16 mouse cellular contexts compared by ENCODE assay signal in genomic region chr12:118295793-118296192, GRCm38 (mm10). TPM values are rescaled to one million over a fixed set of nuclear protein-coding genes. Genes with fewer than 3 reads are reported as not detected.
DNase-seq lines count a peak whose midpoint lies in the region; ATAC-seq and TF ChIP-seq lines count a peak whose summit lies in the region.
"Had no signal": no experiment of that assay in that cellular context is flagged by ENCODE, and none has a peak within 500 bp of the region (broad histone marks: within the 10 kb centered on the region; RNA-seq: fewer than 3 reads in every experiment).

No protein-coding gene starts in this region.

- DNase-seq in MEL (ENCODE audit: low read depth, low spot score) = peak; percentile 86
- no peak for DNase-seq in forebrain, embryonic 11.5 days (ENCODE audit: low spot score)
- DNase-seq in frontal cortex, postnatal 14 days (ENCODE audit: low spot score in 2 of 2) = no peak
- DNase-seq: adrenal gland, postnatal 10 days; cerebellum, adult 11 months; cerebellum, postnatal 25 days; gastrocnemius, postnatal 14 days; kidney, adult 8-10 months; kidney, postnatal 36 days; right cerebral cortex, postnatal 14 days had no signal

- no peak overlapping the region for H3K27ac ChIP-seq in midbrain, embryonic 13.5 days
- H3K27ac ChIP-seq in midbrain, embryonic 16.5 days (ENCODE audit: low read length) = no peak overlapping the region
- peak overlapping the region; percentile 85 for H3K27ac ChIP-seq in MEL (ENCODE audit: control insufficient read depth, low read depth, low read length)
- H3K27ac ChIP-seq in liver, embryonic 12.5 days = no peak overlapping the region
- H3K27ac ChIP-seq in forebrain, embryonic 11.5 days (ENCODE audit: low read depth, low read length) = no peak overlapping the region
- H3K27ac ChIP-seq: embryonic facial prominence, embryonic 12.5 days had no signal

- H3K9ac ChIP-seq in midbrain, embryonic 13.5 days (replicated peaks) = no peak overlapping the region
- H3K9ac ChIP-seq in midbrain, embryonic 16.5 days (ENCODE audit: low read depth, low read length) = no peak overlapping the region
- H3K9ac ChIP-seq in MEL (ENCODE audit: control insufficient read depth, low read depth, low read length, poor library complexity, severe bottlenecking) = peak overlapping the region; percentile 78
- H3K9ac ChIP-seq in liver, embryonic 12.5 days = no peak overlapping the region
- no peak overlapping the region for H3K9ac ChIP-seq in forebrain, embryonic 11.5 days (ENCODE audit: low read length)
- H3K9ac ChIP-seq: embryonic facial prominence, embryonic 12.5 days had no signal

- peaks cover 41% of the 10 kb centered on the region for H3K4me1 ChIP-seq in midbrain, embryonic 13.5 days (replicated peaks)
- H3K4me1 ChIP-seq in midbrain, embryonic 16.5 days (ENCODE audit: control insufficient read depth, insufficient read depth, low read length) = peaks cover 35% of the 10 kb centered on the region
- peaks cover 21 to 31% of the 10 kb centered on the region in 2 experiments for H3K4me1 ChIP-seq in MEL (ENCODE audit: control insufficient read depth in 1 of 2, insufficient read depth in 2 of 2, low read length in 2 of 2)
- peaks cover 38% of the 10 kb centered on the region for H3K4me1 ChIP-seq in liver, embryonic 12.5 days
- peaks cover 5% of the 10 kb centered on the region; the same call in 1 of the 2 replicates for H3K4me1 ChIP-seq in forebrain, embryonic 11.5 days (replicated peaks; ENCODE audit: control insufficient read depth, insufficient read depth, low read length)

- no peaks in the 10 kb centered on the region for H3K27me3 ChIP-seq in midbrain, embryonic 13.5 days
- H3K27me3 ChIP-seq in midbrain, embryonic 16.5 days (ENCODE audit: control insufficient read depth, insufficient read depth, low read depth, low read length) = no peaks in the 10 kb centered on the region
- no peaks in the 10 kb centered on the region for H3K27me3 ChIP-seq in MEL (ENCODE audit: control insufficient read depth in 1 of 2, insufficient read depth in 2 of 2, low read length in 2 of 2)
- no peaks in the 10 kb centered on the region for H3K27me3 ChIP-seq in liver, embryonic 12.5 days (replicated peaks)
- no peaks in the 10 kb centered on the region for H3K27me3 ChIP-seq in myocyte (ENCODE audit: control insufficient read depth, insufficient read depth, insufficient read length)
- no peaks in the 10 kb centered on the region for H3K27me3 ChIP-seq in forebrain, embryonic 11.5 days (ENCODE audit: control insufficient read depth, insufficient read depth, low read length)
- H3K27me3 ChIP-seq: embryonic facial prominence, embryonic 12.5 days had no signal

- 98% methylated on average over 1 of the region's 1 CpGs for WGBS in midbrain, embryonic 13.5 days
- WGBS in midbrain, embryonic 16.5 days = 98% methylated on average over 1 of the region's 1 CpGs
- WGBS in liver, embryonic 12.5 days (ENCODE audit: insufficient replicate concordance) = 83% methylated on average over 1 of the region's 1 CpGs
- 91% methylated on average over 1 of the region's 1 CpGs for WGBS in forebrain, embryonic 11.5 days

- H3K4me3 ChIP-seq in midbrain, embryonic 13.5 days (replicated peaks) = no peak overlapping the region
- no peak overlapping the region for H3K4me3 ChIP-seq in midbrain, embryonic 16.5 days (ENCODE audit: low read depth, low read length)
- H3K4me3 ChIP-seq in MEL (ENCODE audit: control insufficient read depth in 1 of 2, insufficient read depth in 1 of 2, low read depth in 2 of 2, low read length in 2 of 2) (peak overlapping the region; percentile 75 to 76), myocyte (no peak overlapping the region)
- no peak overlapping the region for H3K4me3 ChIP-seq in liver, embryonic 12.5 days
- no peak overlapping the region for H3K4me3 ChIP-seq in forebrain, embryonic 11.5 days (ENCODE audit: low read depth, low read length)
- H3K4me3 ChIP-seq: embryonic facial prominence, embryonic 12.5 days had no signal

- TF ChIP-seq POLR2A in MEL (IDR thresholded peaks at IDR 0.05; ENCODE audit: control insufficient read depth in 1 of 2, insufficient read depth in 1 of 2, low read depth in 1 of 2, low read length in 2 of 2, poor library complexity in 1 of 2) (no peak), myocyte (IDR thresholded peaks at IDR 0.05; ENCODE audit: insufficient read length, low read depth) (no peak)

- no peak for ATAC-seq in midbrain, embryonic 13.5 days
- ATAC-seq in midbrain, embryonic 16.5 days = no peak
- ATAC-seq in liver, embryonic 12.5 days = no peak
- no peak for ATAC-seq in forebrain, embryonic 11.5 days (replicated peaks; ENCODE audit: low FRiP score)

- H3ac ChIP-seq in myocyte (ENCODE audit: control insufficient read depth, insufficient read length) = no peak overlapping the region

- H3K79me2 ChIP-seq in MEL (ENCODE audit: control insufficient read depth, insufficient read depth, low read length, poor library complexity) (peaks cover 41% of the 10 kb centered on the region), myocyte (ENCODE audit: control insufficient read depth, insufficient read depth) (no peaks in the 10 kb centered on the region)

- peaks cover 9% of the 10 kb centered on the region for H3K36me3 ChIP-seq in midbrain, embryonic 13.5 days
- no peaks in the 10 kb centered on the region for H3K36me3 ChIP-seq in midbrain, embryonic 16.5 days (ENCODE audit: control insufficient read depth, insufficient read depth, low read length)
- H3K36me3 ChIP-seq in MEL (ENCODE audit: control insufficient read depth in 1 of 2, insufficient read depth in 2 of 2, low read length in 2 of 2) = peaks cover 0 to 48% of the 10 kb centered on the region in 2 experiments; a peak in 3 of 4 replicates
- peaks cover 32% of the 10 kb centered on the region for H3K36me3 ChIP-seq in liver, embryonic 12.5 days
- H3K36me3 ChIP-seq in myocyte (ENCODE audit: control insufficient read depth, insufficient read depth) = no peaks in the 10 kb centered on the region
- no peaks in the 10 kb centered on the region for H3K36me3 ChIP-seq in forebrain, embryonic 11.5 days (ENCODE audit: control insufficient read depth, insufficient read depth, low read length)
- H3K36me3 ChIP-seq: embryonic facial prominence, embryonic 12.5 days had no signal

- 0 out of 2 replicates have a peak overlapping the region, but pooled peaks have one; percentile 37 for H3K4me2 ChIP-seq in midbrain, embryonic 13.5 days (replicated peaks)
- H3K4me2 ChIP-seq in midbrain, embryonic 16.5 days (ENCODE audit: low read length) = no peak overlapping the region
- H3K4me2 ChIP-seq in liver, embryonic 12.5 days = peak overlapping the region; percentile 62
- H3K4me2 ChIP-seq in myocyte (ENCODE audit: low read depth) = peak overlapping the region; percentile 39
- no peak overlapping the region for H3K4me2 ChIP-seq in forebrain, embryonic 11.5 days (ENCODE audit: low read depth, low read length, severe bottlenecking)
- H3K4me2 ChIP-seq: embryonic facial prominence, embryonic 12.5 days; midbrain, embryonic 11.5 days had no signal

- TF ChIP-seq EP300 in MEL (IDR thresholded peaks at IDR 0.05; ENCODE audit: low read depth in 1 of 2, low read length in 2 of 2) = no peak

- H3K9me3 ChIP-seq in midbrain, embryonic 13.5 days = no peaks in the 10 kb centered on the region
- no peaks in the 10 kb centered on the region for H3K9me3 ChIP-seq in midbrain, embryonic 16.5 days (replicated peaks; ENCODE audit: control insufficient read depth, low read length, poor library complexity, severe bottlenecking)
- H3K9me3 ChIP-seq in MEL (replicated peaks; ENCODE audit: insufficient read depth, low read length) = no peaks in the 10 kb centered on the region
- no peaks in the 10 kb centered on the region for H3K9me3 ChIP-seq in liver, embryonic 12.5 days (replicated peaks)
- no peaks in the 10 kb centered on the region for H3K9me3 ChIP-seq in forebrain, embryonic 11.5 days (ENCODE audit: control insufficient read depth, low read length)
- H3K9me3 ChIP-seq: embryonic facial prominence, embryonic 12.5 days had no signal

- no peak for TF ChIP-seq RAD21 in MEL (IDR thresholded peaks at IDR 0.05; ENCODE audit: low read depth, low read length)

- no peak for TF ChIP-seq CTCF in MEL (IDR thresholded peaks at IDR 0.05 in 2 of 3, conservative IDR thresholded peaks at IDR 0.05 in 1 of 3; ENCODE audit: control insufficient read depth in 1 of 3, insufficient read depth in 1 of 3, low read depth in 2 of 3, low read length in 3 of 3, poor library complexity in 1 of 3, severe bottlenecking in 1 of 3)

TF ChIP-seq in MEL, 35 proteins besides CTCF, POLR2A, EP300 and RAD21:
- TF ChIP-seq TAL1 (IDR thresholded peaks at IDR 0.05; ENCODE audit: low read length) (peak; percentile 68), SMC3 (IDR thresholded peaks at IDR 0.05; ENCODE audit: low read depth, low read length) (no peak)

TF ChIP-seq in myocyte, 11 proteins besides CTCF, POLR2A, EP300 and RAD21:
- TF ChIP-seq USF1 (IDR thresholded peaks at IDR 0.05; ENCODE audit: low read depth) = no peak
- TF ChIP-seq E2F4 (IDR thresholded peaks at IDR 0.05; ENCODE audit: insufficient read depth) = no peak
- TF ChIP-seq CEBPB (IDR thresholded peaks at IDR 0.05; ENCODE audit: insufficient read depth, poor library complexity, severe bottlenecking) = no peak
- no peak for TF ChIP-seq TCF3 (IDR thresholded peaks at IDR 0.05; ENCODE audit: insufficient read length, low read depth)
- no peak for TF ChIP-seq SRF (IDR thresholded peaks at IDR 0.05; ENCODE audit: control insufficient read depth, insufficient read length, low read depth)
- TF ChIP-seq REST (IDR thresholded peaks at IDR 0.05; ENCODE audit: insufficient read depth, insufficient read length) = no peak
- no peak for TF ChIP-seq MYOD1 (IDR thresholded peaks at IDR 0.05; ENCODE audit: control insufficient read depth in 1 of 3, insufficient read length in 2 of 3, low read depth in 2 of 3)

RNA-seq across cellular contexts. Expression of gene Sp4, which starts 5.4 kb away (rescaled TPM):
- polyA plus RNA-seq in midbrain, embryonic 13.5 days (2015; fragmentation: Nextera tagmentation; extraction: Ambion mirVana) = 24.1 and 25.8 TPM in 2 replicates
- polyA plus RNA-seq in midbrain, embryonic 16.5 days (2015; fragmentation: Nextera tagmentation; extraction: Ambion mirVana) = 22.6 and 26.7 TPM in 2 replicates
- total RNA-seq in MEL (2012; rRNA removed) = 35.3 and 35.4 TPM in 2 replicates
- polyA plus RNA-seq in MEL (2012; ENCODE audit: insufficient read depth in 1 of 2, insufficient read length in 2 of 2, low read depth in 1 of 2, low replicate concordance in 2 of 2, missing spikeins in 1 of 2) (10 to 100 TPM; 21.4 to 33.9 TPM), myocyte (2012; fragmentation: generic; extraction: Trizol) (1.2 TPM)
- polyA plus RNA-seq in liver, embryonic 12.5 days (2016; fragmentation: Nextera tagmentation; extraction: Ambion mirVana) = 7.2 and 7.6 TPM in 2 replicates
- 24.6 and 26.2 TPM in 2 replicates for polyA plus RNA-seq in forebrain, embryonic 11.5 days (2014; fragmentation: Nextera tagmentation; extraction: Ambion mirVana)

Comparison
In these comparisons a context has a peak if more than half of its experiments do, and no peak if none do; other contexts are left out.
1. H3K4me2 ChIP-seq: peak in midbrain, embryonic 13.5 days (single experiment), liver, embryonic 12.5 days (single experiment) and myocyte (single experiment); none in midbrain, embryonic 16.5 days (single experiment) and forebrain, embryonic 11.5 days (single experiment).
2. H3K4me3 ChIP-seq: peak in MEL (2 of 2); none in midbrain, embryonic 13.5 days (single experiment), midbrain, embryonic 16.5 days (single experiment), liver, embryonic 12.5 days (single experiment), myocyte (single experiment) and forebrain, embryonic 11.5 days (single experiment).